Mouse (Mus musculus) liver, embryonic 14.5 days (tissue): ENCODE measurements around the gene Cfap43. TPM values are rescaled to one million over a fixed set of nuclear protein-coding genes. Genes with fewer than 3 reads are reported as not detected.

Experiments used
- ATAC-seq: fragments of 200-750 bp; cut with Nextera tagmentation; 2 replicates; pipeline ENCODE4 v1.8.0; 2017; ENCODE audit warnings: moderate number of reproducible peaks, mild to moderate bottlenecking, moderate library complexity; ENCODE audit not compliant: insufficient read depth
- DNase-seq, 3 experiments: peaks; one replicate each; pipeline ENCODE4 v3.0.0-alpha.2; 2012 to 2013; ENCODE audit warnings: low read depth in 3 of 3, low spot score in 3 of 3
- H3K27ac ChIP-seq: fragments of 300-500 bp; sonication (generic); 2 replicates; pipeline ENCODE4 v1.5.1; 2014; ENCODE audit warnings: moderate library complexity, mild to moderate bottlenecking, control low read depth, inconsistent platforms
- H3K27me3 ChIP-seq: fragments of 300-500 bp; sonication (generic); 2 replicates; pipeline ENCODE4 v1.6.1; 2014; ENCODE audit warnings: mild to moderate bottlenecking, low read length, moderate library complexity; ENCODE audit not compliant: control insufficient read depth, insufficient read depth
- H3K36me3 ChIP-seq: fragments of 300-500 bp; sonication (generic); replicated peaks from 2 replicates; pipeline ENCODE4 v1.6.1; 2014; ENCODE audit warnings: low read depth; ENCODE audit not compliant: control insufficient read depth, insufficient read depth
- H3K4me1 ChIP-seq, 2 experiments: fragments of 200-500 bp in 1 of 2; fragments of 300-500 bp in 1 of 2; sonication (generic) in 1 of 2; replicated peaks; 2 replicates each; pipeline ENCODE4 v1.6.1; 2012 to 2014; ENCODE audit warnings: antibody characterized with exemption in 1 of 2, inconsistent platforms in 1 of 2, low read length in 1 of 2; ENCODE audit not compliant: control insufficient read depth in 2 of 2, insufficient read depth in 2 of 2
- H3K4me2 ChIP-seq: fragments of 300-500 bp; sonication (generic); 2 replicates; pipeline ENCODE4 v1.6.1; 2014; ENCODE audit warnings: low read depth, mild to moderate bottlenecking, control low read depth, moderate library complexity
- H3K4me3 ChIP-seq, 2 experiments: fragments of 200-500 bp in 1 of 2; fragments of 300-500 bp in 1 of 2; sonication (generic) in 1 of 2; 2 replicates each; pipeline ENCODE4 v1.5.1; 2012 to 2014; ENCODE audit warnings: low read depth in 2 of 2, low read length in 2 of 2, mild to moderate bottlenecking in 2 of 2, control low read depth in 1 of 2, inconsistent platforms in 1 of 2, moderate library complexity in 1 of 2; ENCODE audit not compliant: insufficient read depth in 1 of 2
- H3K9ac ChIP-seq: fragments of 300-500 bp; sonication (generic); replicated peaks from 2 replicates; pipeline ENCODE4 v1.6.1; 2014; ENCODE audit warnings: mild to moderate bottlenecking, control low read depth, moderate library complexity
- H3K9me3 ChIP-seq: fragments of 300-500 bp; sonication (generic); 2 replicates; pipeline ENCODE4 v1.6.1; 2016; ENCODE audit warnings: low read length, mixed read lengths; ENCODE audit not compliant: control insufficient read depth
- CTCF ChIP-seq: IDR thresholded peaks from 2 replicates; pipeline ENCODE4 v1.5.1; 2016; ENCODE audit warnings: antibody characterized with exemption, low read depth, control low read depth
- EP300 ChIP-seq: IDR thresholded peaks from 2 replicates; pipeline ENCODE4 v1.6.1; 2016; ENCODE audit warnings: antibody characterized with exemption, low read depth
- WGBS: fragments of 180-500 bp; shearing (Covaris S2); extraction: QIAGEN DNeasy Blood & Tissue Kit; methylation state at CpG from one replicate; pipeline ENCODE4 v1.1.7; 2014; ENCODE audit not compliant: insufficient replicate concordance; 5-methylcytosine and 5-hydroxymethylcytosine counted together
- polyA plus RNA-seq, 2 experiments: library from polyadenylated mRNA; depleted of rRNA in 1 of 2; stranded (reverse) in 1 of 2; unstranded in 1 of 2; fragments of >200 nt; fragmentation: Nextera tagmentation in 1 of 2; extraction: Ambion mirVana in 1 of 2; gene quantifications; 2 replicates each; pipeline versions ENCODE4 v1.2.1 to v1.2.3; 2012 to 2014

Cfap43 gene
- polyA plus RNA-seq, 2 experiments, result 0.05 TPM; not detected in 1

- no peak for DNase-seq
- H3K4me1 ChIP-seq, result peaks cover 4 to 8% of the 10 kb centered on the region in 2 experiments
- H3K27me3 ChIP-seq, result no peaks in the 10 kb centered on the region
- TF ChIP-seq CTCF (no peak), EP300 (no peak)
- H3K36me3 ChIP-seq, result no peaks in the 10 kb centered on the region; the same call in 1 of the 2 replicates
- WGBS, result 81% methylated on average over 9 of the region's 9 CpGs
- no peak overlapping the region for H3K4me2 ChIP-seq
- no peak overlapping the region for H3K4me3 ChIP-seq
- no peaks in the 10 kb centered on the region for H3K9me3 ChIP-seq
- ATAC-seq, result no peak
- H3K9ac ChIP-seq, result no peak overlapping the region
- H3K27ac ChIP-seq, result no peak overlapping the region
Measured at GRCm38 (mm10) chr19:47864051-47864450, 55.0 kb downstream of the Cfap43 start.

GRCm38 (mm10) chr19:47862581-47862980, 56.5 kb downstream of the Cfap43 start:
- H3K4me2 ChIP-seq, result no peak overlapping the region
- DNase-seq, result no peak
- no peak overlapping the region for H3K27ac ChIP-seq
- H3K27me3 ChIP-seq, result no peaks in the 10 kb centered on the region
- 70% methylated on average over 3 of the region's 3 CpGs for WGBS
- H3K9me3 ChIP-seq, result no peaks in the 10 kb centered on the region
- no peaks in the 10 kb centered on the region; the same call in 1 of the 2 replicates for H3K36me3 ChIP-seq
- H3K4me1 ChIP-seq, result peaks cover 4 to 8% of the 10 kb centered on the region in 2 experiments
- no peak overlapping the region for H3K9ac ChIP-seq
- ATAC-seq, result no peak
- TF ChIP-seq CTCF, result no peak
- no peak for TF ChIP-seq EP300
- no peak overlapping the region for H3K4me3 ChIP-seq

GRCm38 (mm10) chr19:47859180-47859579, 59.9 kb downstream of the Cfap43 start:
- no peaks in the 10 kb centered on the region; the same call in 1 of the 2 replicates for H3K36me3 ChIP-seq
- H3K27me3 ChIP-seq, result no peaks in the 10 kb centered on the region; the same call in 1 of the 2 replicates
- peaks cover 0 to 9% of the 10 kb centered on the region in 2 experiments; a peak in 2 of 4 replicates for H3K4me1 ChIP-seq
- DNase-seq, result no peak
- ATAC-seq, result no peak
- WGBS, result 75% methylated on average over 8 of the region's 8 CpGs
- H3K27ac ChIP-seq, result no peak overlapping the region
- H3K4me3 ChIP-seq, result no peak overlapping the region
- no peaks in the 10 kb centered on the region for H3K9me3 ChIP-seq
- no peak overlapping the region for H3K9ac ChIP-seq
- H3K4me2 ChIP-seq, result no peak overlapping the region
- TF ChIP-seq CTCF, result no peak
- no peak for TF ChIP-seq EP300

GRCm38 (mm10) chr19:47857957-47858942, 60.8 kb downstream of the Cfap43 start:
- ATAC-seq (no peak), DNase-seq (no peak)
- H3K9ac ChIP-seq, result no peak overlapping the region
- TF ChIP-seq EP300 (no peak), CTCF (no peak)
- 77% methylated on average over 18 of the region's 18 CpGs for WGBS
- H3K9me3 ChIP-seq, result no peaks in the 10 kb centered on the region
- H3K27ac ChIP-seq, result no peak overlapping the region
- no peak overlapping the region for H3K4me3 ChIP-seq
- H3K4me1 ChIP-seq, result peaks cover 0 to 9% of the 10 kb centered on the region in 2 experiments; a peak in 2 of 4 replicates
- H3K4me2 ChIP-seq, result no peak overlapping the region
- H3K36me3 ChIP-seq, result no peaks in the 10 kb centered on the region; the same call in 1 of the 2 replicates
- H3K27me3 ChIP-seq, result no peaks in the 10 kb centered on the region; the same call in 1 of the 2 replicates
